Mouse (Mus musculus) forebrain, embryonic 12.5 days (tissue): ENCODE data around the gene Rasd2. TPM values are rescaled to one million over a fixed set of nuclear protein-coding genes. Genes with fewer than 3 reads are reported as not detected.
A peak's percentile ranks its signal among the peaks of the same experiment; 100 is the strongest.

ENCODE experiments used
- ATAC-seq: fragments of 200-750 bp; cut with Nextera tagmentation; 2 replicates; pipeline ENCODE4 v1.8.0; 2017; ENCODE audit warnings: moderate TSS enrichment; ENCODE audit not compliant: low FRiP score
- H3K27ac ChIP-seq: fragments of 300-500 bp; sonication (generic); 2 replicates; pipeline ENCODE4 v1.5.1; 2016; ENCODE audit warnings: mild to moderate bottlenecking
- H3K27me3 ChIP-seq: fragments of 300-500 bp; sonication (generic); 2 replicates; pipeline ENCODE4 v1.6.1; 2016; ENCODE audit warnings: mild to moderate bottlenecking
- H3K36me3 ChIP-seq: fragments of 300-500 bp; sonication (generic); replicated peaks from 2 replicates; pipeline ENCODE4 v1.6.1; 2016; ENCODE audit warnings: mild to moderate bottlenecking
- H3K4me1 ChIP-seq: fragments of 300-500 bp; sonication (generic); 2 replicates; pipeline ENCODE4 v1.6.1; 2016
- H3K4me2 ChIP-seq: fragments of 300-500 bp; sonication (generic); 2 replicates; pipeline ENCODE4 v1.6.1; 2016; ENCODE audit warnings: mild to moderate bottlenecking, moderate library complexity
- H3K4me3 ChIP-seq: fragments of 300-500 bp; sonication (generic); replicated peaks from 2 replicates; pipeline ENCODE4 v1.5.1; 2016; ENCODE audit warnings: mild to moderate bottlenecking
- H3K9ac ChIP-seq: fragments of 300-500 bp; sonication (generic); 2 replicates; pipeline ENCODE4 v1.6.1; 2016; ENCODE audit warnings: mild to moderate bottlenecking
- H3K9me3 ChIP-seq: fragments of 300-500 bp; sonication (generic); 2 replicates; pipeline ENCODE4 v1.6.1; 2016
- WGBS: fragments of 180-500 bp; shearing (Covaris S2); methylation state at CpG from one replicate; pipeline ENCODE4 v1.1.7; 2016; 5-methylcytosine and 5-hydroxymethylcytosine counted together
- polyA plus RNA-seq: library from polyadenylated mRNA; unstranded; fragments of >200 nt; fragmentation: Nextera tagmentation; extraction: Ambion mirVana; gene quantifications from 2 replicates; pipeline ENCODE4 v1.2.1, GENCODE M21; 2016

Rasd2 gene
- 0.13 and 0.14 TPM in 2 replicates for polyA plus RNA-seq

- no peak within 1 kb of the TSS for H3K27ac ChIP-seq
- H3K9me3 ChIP-seq = no peaks in the 10 kb centered on the region
- H3K27me3 ChIP-seq = peaks cover 80% of the 10 kb centered on the region
- no peaks in the 10 kb centered on the region for H3K36me3 ChIP-seq
- WGBS = 1% methylated on average over 42 of the region's 42 CpGs
- peaks cover 15% of the 10 kb centered on the region for H3K4me1 ChIP-seq
- H3K4me2 ChIP-seq = peak within 1 kb of the TSS; percentile 96
- H3K9ac ChIP-seq = peak within 1 kb of the TSS; percentile 40; the same call in 1 of the 2 replicates
- H3K4me3 ChIP-seq = peak within 1 kb of the TSS; percentile 47
- peak; percentile 10; the same call in 1 of the 2 replicates for ATAC-seq
These were observed at the start of gene Rasd2 for GRCm38 (mm10) chr8:75213686-75214085. Rasd2 (plus strand) TSS chr8:75213944.

GRCm38 (mm10) chr8:75169363-75169762 is 44.4 kb upstream of the Rasd2 start:
- WGBS = 73% methylated on average over 5 of the region's 5 CpGs
- H3K4me2 ChIP-seq = no peak overlapping the region
- H3K27ac ChIP-seq = no peak overlapping the region
- no peaks in the 10 kb centered on the region for H3K9me3 ChIP-seq
- no peaks in the 10 kb centered on the region for H3K27me3 ChIP-seq
- H3K4me1 ChIP-seq = no peaks in the 10 kb centered on the region
- no peak overlapping the region for H3K9ac ChIP-seq
- no peak overlapping the region for H3K4me3 ChIP-seq
- no peaks in the 10 kb centered on the region for H3K36me3 ChIP-seq
- ATAC-seq = no peak

GRCm38 (mm10) chr8:75172009-75172685 is 41.6 kb upstream of the Rasd2 start:
- Histone ChIP-seq H3K4me2 (no peak overlapping the region), H3K27me3 (no peaks in the 10 kb centered on the region), H3K27ac (no peak overlapping the region), H3K9ac (no peak overlapping the region), H3K36me3 (no peaks in the 10 kb centered on the region), H3K9me3 (no peaks in the 10 kb centered on the region), H3K4me3 (no peak overlapping the region), H3K4me1 (no peaks in the 10 kb centered on the region)
- ATAC-seq = no peak
- 85% methylated on average over 6 of the region's 6 CpGs for WGBS

- no peak overlapping the region for H3K9ac ChIP-seq
- peaks cover 3% of the 10 kb centered on the region; the same call in 1 of the 2 replicates for H3K27me3 ChIP-seq
- no peak overlapping the region for H3K4me3 ChIP-seq
- H3K9me3 ChIP-seq = no peaks in the 10 kb centered on the region
- no peaks in the 10 kb centered on the region for H3K4me1 ChIP-seq
- H3K36me3 ChIP-seq = no peaks in the 10 kb centered on the region
- H3K4me2 ChIP-seq = no peak overlapping the region
- ATAC-seq = no peak
- whole genome bisulfite sequencing = 72% methylated on average over 3 of the region's 3 CpGs
- H3K27ac ChIP-seq = no peak overlapping the region
These were observed 20.7 kb upstream of the Rasd2 start for GRCm38 (mm10) chr8:75193022-75193421.

- Histone ChIP-seq H3K27me3 (peaks cover 3% of the 10 kb centered on the region; the same call in 1 of the 2 replicates), H3K36me3 (no peaks in the 10 kb centered on the region), H3K4me3 (no peak overlapping the region), H3K4me2 (no peak overlapping the region), H3K9me3 (no peaks in the 10 kb centered on the region), H3K4me1 (no peaks in the 10 kb centered on the region), H3K9ac (no peak overlapping the region), H3K27ac (no peak overlapping the region)
- 45% methylated on average over 4 of the region's 4 CpGs for WGBS
- ATAC-seq = peak; percentile 39; the same call in 1 of the 2 replicates
These were observed 19.2 kb upstream of the Rasd2 start for GRCm38 (mm10) chr8:75194473-75195071.

- Histone ChIP-seq H3K4me2 (no peak overlapping the region), H3K9me3 (no peaks in the 10 kb centered on the region), H3K4me3 (no peak overlapping the region), H3K4me1 (no peaks in the 10 kb centered on the region), H3K9ac (no peak overlapping the region), H3K36me3 (no peaks in the 10 kb centered on the region), H3K27me3 (peaks cover 3% of the 10 kb centered on the region; the same call in 1 of the 2 replicates), H3K27ac (no peak overlapping the region)
- 76% methylated on average over 3 of the region's 3 CpGs for WGBS
- no peak for ATAC-seq
These were observed 16.6 kb upstream of the Rasd2 start for GRCm38 (mm10) chr8:75197170-75197569.

- H3K4me1 ChIP-seq = no peaks in the 10 kb centered on the region
- no peak for ATAC-seq
- H3K27ac ChIP-seq = no peak overlapping the region
- H3K4me2 ChIP-seq = no peak overlapping the region
- H3K9me3 ChIP-seq = no peaks in the 10 kb centered on the region
- H3K4me3 ChIP-seq = no peak overlapping the region
- 74% methylated on average over 4 of the region's 4 CpGs for WGBS
- H3K27me3 ChIP-seq = peaks cover 3% of the 10 kb centered on the region; the same call in 1 of the 2 replicates
- no peaks in the 10 kb centered on the region for H3K36me3 ChIP-seq
- no peak overlapping the region for H3K9ac ChIP-seq
These were observed 15.9 kb upstream of the Rasd2 start for GRCm38 (mm10) chr8:75197862-75198261.

GRCm38 (mm10) chr8:75198300-75198699 is 15.4 kb upstream of the Rasd2 start:
- H3K36me3 ChIP-seq = no peaks in the 10 kb centered on the region
- peaks cover 3% of the 10 kb centered on the region; the same call in 1 of the 2 replicates for H3K27me3 ChIP-seq
- no peak overlapping the region for H3K4me3 ChIP-seq
- no peak for ATAC-seq
- no peak overlapping the region for H3K4me2 ChIP-seq
- H3K9ac ChIP-seq = no peak overlapping the region
- H3K4me1 ChIP-seq = no peaks in the 10 kb centered on the region
- H3K27ac ChIP-seq = no peak overlapping the region
- H3K9me3 ChIP-seq = no peaks in the 10 kb centered on the region

GRCm38 (mm10) chr8:75198988-75199765 is 14.6 kb upstream of the Rasd2 start:
- 69% methylated on average over 5 of the region's 5 CpGs for WGBS
- Histone ChIP-seq H3K9me3 (no peaks in the 10 kb centered on the region), H3K36me3 (no peaks in the 10 kb centered on the region), H3K9ac (no peak overlapping the region), H3K4me3 (no peak overlapping the region), H3K4me1 (no peaks in the 10 kb centered on the region), H3K4me2 (no peak overlapping the region), H3K27me3 (peaks cover 3% of the 10 kb centered on the region; the same call in 1 of the 2 replicates), H3K27ac (no peak overlapping the region)
- ATAC-seq = no peak

- no peaks in the 10 kb centered on the region for H3K4me1 ChIP-seq
- no peak for ATAC-seq
- no peaks in the 10 kb centered on the region for H3K36me3 ChIP-seq
- H3K27me3 ChIP-seq = peaks cover 3% of the 10 kb centered on the region; the same call in 1 of the 2 replicates
- no peak overlapping the region for H3K4me3 ChIP-seq
- no peak overlapping the region for H3K4me2 ChIP-seq
- H3K9ac ChIP-seq = no peak overlapping the region
- H3K9me3 ChIP-seq = no peaks in the 10 kb centered on the region
- 79% methylated on average over 1 of the region's 1 CpGs for WGBS
- H3K27ac ChIP-seq = no peak overlapping the region
These were observed 13.8 kb upstream of the Rasd2 start for GRCm38 (mm10) chr8:75199914-75200313.

- H3K4me1 ChIP-seq = no peaks in the 10 kb centered on the region
- WGBS = 90% methylated on average over 8 of the region's 8 CpGs
- 0 out of 2 replicates have a peak, but pooled peaks cover 3% of the 10 kb centered on the region for H3K27me3 ChIP-seq
- H3K4me2 ChIP-seq = no peak overlapping the region
- no peak overlapping the region for H3K4me3 ChIP-seq
- no peak for ATAC-seq
- H3K9me3 ChIP-seq = no peaks in the 10 kb centered on the region
- H3K27ac ChIP-seq = no peak overlapping the region
- no peak overlapping the region for H3K9ac ChIP-seq
- no peaks in the 10 kb centered on the region for H3K36me3 ChIP-seq
These were observed 11.6 kb upstream of the Rasd2 start for GRCm38 (mm10) chr8:75202041-75202656.

- no peak overlapping the region for H3K4me2 ChIP-seq
- H3K27me3 ChIP-seq = 0 out of 2 replicates have a peak, but pooled peaks cover 3% of the 10 kb centered on the region
- no peaks in the 10 kb centered on the region for H3K4me1 ChIP-seq
- H3K4me3 ChIP-seq = no peak overlapping the region
- 88% methylated on average over 3 of the region's 3 CpGs for WGBS
- no peaks in the 10 kb centered on the region for H3K9me3 ChIP-seq
- H3K9ac ChIP-seq = no peak overlapping the region
- ATAC-seq = no peak
- no peak overlapping the region for H3K27ac ChIP-seq
- H3K36me3 ChIP-seq = no peaks in the 10 kb centered on the region
These were observed 10.8 kb upstream of the Rasd2 start for GRCm38 (mm10) chr8:75202913-75203312.
